Mouse (Mus musculus): Measurements from ENCODE around the gene Plvap. TPM values are rescaled to one million over a fixed set of nuclear protein-coding genes. Genes with fewer than 3 reads are reported as not detected.

Gene Plvap
- polyA plus RNA-seq, 1 experiment, result 11.0 TPM

- H3K4me1 ChIP-seq (ENCODE audit: control insufficient read depth, insufficient read depth, low read length), result peaks cover 7% of the 10 kb centered on the region
- peak within 1 kb of the TSS; percentile 62 for H3K4me3 ChIP-seq (ENCODE audit: insufficient read depth, low read length)
- peak within 1 kb of the TSS; percentile 73 for H3K27ac ChIP-seq (ENCODE audit: insufficient read depth, low read length)
- TF ChIP-seq POLR2A (IDR thresholded peaks at IDR 0.05; ENCODE audit: extremely low read depth, insufficient read depth, low read length) (peak; percentile 74), CTCF (IDR thresholded peaks at IDR 0.05; ENCODE audit: extremely low read depth, insufficient read depth, low read length) (no peak)
These were observed 48.1 kb downstream of the Plvap start, which contains the start of gene Abhd8 for GRCm38 (mm10) chr8:71463188-71464033. Gene Abhd8 (minus strand): TSS chr8:71463655.

DNA sequence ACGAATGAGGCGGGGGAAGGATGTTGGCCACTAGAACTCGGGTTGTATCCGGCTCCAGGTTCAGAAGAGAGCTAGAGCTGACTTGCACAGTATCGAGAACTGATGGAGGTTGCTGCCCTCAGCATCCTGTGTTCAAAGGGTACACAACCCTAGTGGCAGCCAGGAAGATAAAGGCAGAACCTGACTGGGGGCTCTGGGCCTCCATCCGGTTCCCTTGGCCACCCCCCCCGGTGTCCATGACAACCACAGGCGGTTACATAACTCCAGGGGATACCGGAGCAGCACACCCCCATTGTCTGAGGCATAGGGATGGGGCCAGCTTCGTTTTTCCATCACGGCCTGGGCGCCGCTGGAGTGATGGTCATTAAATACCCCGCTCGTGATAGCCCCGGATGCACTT is 48.8 kb downstream of the Plvap start:
- Histone ChIP-seq H3K4me3 (ENCODE audit: insufficient read depth, low read length) (peak overlapping the region; percentile 62), H3K27ac (ENCODE audit: insufficient read depth, low read length) (peak overlapping the region; percentile 73), H3K4me1 (ENCODE audit: control insufficient read depth, insufficient read depth, low read length) (peaks cover 7% of the 10 kb centered on the region)
- TF ChIP-seq CTCF (IDR thresholded peaks at IDR 0.05; ENCODE audit: extremely low read depth, insufficient read depth, low read length) (no peak), POLR2A (IDR thresholded peaks at IDR 0.05; ENCODE audit: extremely low read depth, insufficient read depth, low read length) (peak; percentile 46; the same call in 1 of the 2 replicates)

DNA sequence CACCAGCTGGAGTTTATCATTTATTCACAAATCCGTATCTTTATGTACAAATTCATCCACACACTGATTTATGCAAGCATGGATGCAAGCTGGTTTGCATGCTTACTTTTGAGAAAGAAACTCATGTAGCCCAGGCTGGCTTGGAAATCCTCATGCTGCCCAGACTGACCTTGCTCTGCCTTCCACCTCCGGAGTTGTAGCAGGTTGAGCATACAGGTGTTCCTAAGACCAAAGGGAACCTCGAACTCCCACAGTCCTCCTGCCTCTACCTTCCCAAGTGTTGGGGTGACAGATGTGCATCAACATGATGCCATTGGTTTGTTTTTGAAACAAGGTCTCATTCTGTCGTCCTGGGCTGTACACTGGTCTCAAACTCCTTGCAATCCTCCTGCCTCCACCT is 49.4 kb downstream of the Plvap start:
- TF ChIP-seq POLR2A (IDR thresholded peaks at IDR 0.05; ENCODE audit: extremely low read depth, insufficient read depth, low read length), result no peak
- TF ChIP-seq CTCF (IDR thresholded peaks at IDR 0.05; ENCODE audit: extremely low read depth, insufficient read depth, low read length), result no peak
- H3K27ac ChIP-seq (ENCODE audit: insufficient read depth, low read length), result no peak overlapping the region
- H3K4me3 ChIP-seq (ENCODE audit: insufficient read depth, low read length), result peak overlapping the region; percentile 62
- H3K4me1 ChIP-seq (ENCODE audit: control insufficient read depth, insufficient read depth, low read length), result peaks cover 7% of the 10 kb centered on the region

GRCm38 (mm10) chr8:71461152-71461840 is 50.3 kb downstream of the Plvap start:
- Histone ChIP-seq H3K4me3 (ENCODE audit: insufficient read depth, low read length) (no peak overlapping the region; the same call in 1 of the 2 replicates), H3K4me1 (ENCODE audit: control insufficient read depth, insufficient read depth, low read length) (peaks cover 7% of the 10 kb centered on the region), H3K27ac (ENCODE audit: insufficient read depth, low read length) (no peak overlapping the region)
- TF ChIP-seq POLR2A (IDR thresholded peaks at IDR 0.05; ENCODE audit: extremely low read depth, insufficient read depth, low read length) (no peak), CTCF (IDR thresholded peaks at IDR 0.05; ENCODE audit: extremely low read depth, insufficient read depth, low read length) (no peak)

DNA sequence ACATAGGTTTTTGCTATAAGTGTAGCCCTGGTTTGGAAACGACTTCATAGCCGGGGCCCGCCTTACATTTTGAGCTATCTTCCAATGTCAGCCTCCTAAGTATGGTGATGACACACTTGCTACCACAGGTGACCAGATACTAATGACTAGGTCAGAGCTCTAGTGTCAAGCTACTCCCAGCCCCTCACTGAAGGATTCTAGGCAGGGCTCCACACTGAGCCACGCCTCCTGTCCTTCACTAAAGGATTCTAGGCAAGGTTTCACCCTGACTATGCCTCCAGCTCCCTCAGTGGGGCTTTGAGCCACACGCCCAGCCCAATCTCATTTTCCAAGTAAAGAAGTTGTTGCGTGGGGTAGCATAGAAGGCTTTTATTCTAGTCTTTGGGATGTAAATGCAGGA is 50.8 kb downstream of the Plvap start:
- Histone ChIP-seq H3K27ac (ENCODE audit: insufficient read depth, low read length) (no peak overlapping the region), H3K4me1 (ENCODE audit: control insufficient read depth, insufficient read depth, low read length) (peaks cover 7% of the 10 kb centered on the region), H3K4me3 (ENCODE audit: insufficient read depth, low read length) (no peak overlapping the region)
- TF ChIP-seq POLR2A (IDR thresholded peaks at IDR 0.05; ENCODE audit: extremely low read depth, insufficient read depth, low read length), result no peak
- no peak for TF ChIP-seq CTCF (IDR thresholded peaks at IDR 0.05; ENCODE audit: extremely low read depth, insufficient read depth, low read length)

GRCm38 (mm10) chr8:71457659-71458270 is 53.8 kb downstream of the Plvap start:
- Histone ChIP-seq H3K27ac (ENCODE audit: insufficient read depth, low read length) (no peak overlapping the region), H3K4me1 (ENCODE audit: control insufficient read depth, insufficient read depth, low read length) (peaks cover 5% of the 10 kb centered on the region), H3K4me3 (ENCODE audit: insufficient read depth, low read length) (no peak overlapping the region)
- TF ChIP-seq CTCF (IDR thresholded peaks at IDR 0.05; ENCODE audit: extremely low read depth, insufficient read depth, low read length) (no peak), POLR2A (IDR thresholded peaks at IDR 0.05; ENCODE audit: extremely low read depth, insufficient read depth, low read length) (no peak)

- Histone ChIP-seq H3K4me3 (ENCODE audit: insufficient read depth, low read length) (no peak overlapping the region), H3K4me1 (ENCODE audit: control insufficient read depth, insufficient read depth, low read length) (peaks cover 2% of the 10 kb centered on the region; the same call in 1 of the 2 replicates), H3K27ac (ENCODE audit: insufficient read depth, low read length) (no peak overlapping the region)
- TF ChIP-seq CTCF (IDR thresholded peaks at IDR 0.05; ENCODE audit: extremely low read depth, insufficient read depth, low read length), result no peak
- no peak for TF ChIP-seq POLR2A (IDR thresholded peaks at IDR 0.05; ENCODE audit: extremely low read depth, insufficient read depth, low read length)
These were observed 54.6 kb downstream of the Plvap start for GRCm38 (mm10) chr8:71456906-71457305.

- Histone ChIP-seq H3K27ac (ENCODE audit: insufficient read depth, low read length) (no peak overlapping the region), H3K4me3 (ENCODE audit: insufficient read depth, low read length) (no peak overlapping the region), H3K4me1 (ENCODE audit: control insufficient read depth, insufficient read depth, low read length) (no peaks in the 10 kb centered on the region; the same call in 1 of the 2 replicates)
- TF ChIP-seq CTCF (IDR thresholded peaks at IDR 0.05; ENCODE audit: extremely low read depth, insufficient read depth, low read length) (no peak), POLR2A (IDR thresholded peaks at IDR 0.05; ENCODE audit: extremely low read depth, insufficient read depth, low read length) (no peak)
These were observed 56.9 kb downstream of the Plvap start for GRCm38 (mm10) chr8:71454668-71455067.

DNA sequence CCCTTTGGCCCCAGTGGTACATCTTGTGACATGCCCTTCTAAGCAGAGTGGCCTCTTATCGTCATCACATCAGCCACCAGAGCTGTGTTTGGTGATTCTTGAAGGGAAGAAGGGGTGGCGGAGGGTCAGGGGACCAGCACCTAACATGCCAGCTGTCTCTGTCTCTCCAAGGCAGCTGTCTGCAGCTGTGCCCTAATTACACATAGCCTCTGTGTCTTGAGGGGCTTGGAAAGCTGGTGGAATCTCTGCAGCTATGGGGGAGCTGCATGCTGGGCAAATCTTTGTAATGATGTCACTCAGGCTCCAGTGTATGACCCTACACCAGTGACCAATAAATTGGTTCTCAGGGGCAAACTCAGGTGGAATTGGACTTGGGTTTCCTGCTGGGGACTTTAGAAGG is 58.9 kb downstream of the Plvap start:
- H3K27ac ChIP-seq (ENCODE audit: insufficient read depth, low read length), result no peak overlapping the region
- H3K4me1 ChIP-seq (ENCODE audit: control insufficient read depth, insufficient read depth, low read length), result no peaks in the 10 kb centered on the region
- no peak overlapping the region for H3K4me3 ChIP-seq (ENCODE audit: insufficient read depth, low read length)
- TF ChIP-seq CTCF (IDR thresholded peaks at IDR 0.05; ENCODE audit: extremely low read depth, insufficient read depth, low read length) (no peak), POLR2A (IDR thresholded peaks at IDR 0.05; ENCODE audit: extremely low read depth, insufficient read depth, low read length) (no peak)

Measured in cortical plate, adult 2 months (tissue).